Mouse (Mus musculus) E14TG2a.4 (cell line): ENCODE measurements at regions not wholly inside any gene's neighbourhood (a gene's known extent, or its start where the extent isn't known, plus 50 kb on each side); places are given as distances from the start of the nearest gene placed in this dataset.
"Not testable (repeated sequence)": the region's sequence is repeated elsewhere in the genome, so short reads cannot be mapped to it uniquely, and the experiment has no call there.

Source experiments
- H3K27me3 ChIP-seq: 2 replicates; pipeline ENCODE4 v1.6.1; 2014; ENCODE audit warnings: low read length, control low read depth; ENCODE audit not compliant: insufficient read depth
- H3K36me3 ChIP-seq: 2 replicates; pipeline ENCODE4 v1.6.1; 2014; ENCODE audit warnings: low read length, control low read depth; ENCODE audit not compliant: insufficient read depth
- H3K4me1 ChIP-seq: replicated peaks from 2 replicates; pipeline ENCODE4 v1.6.1; 2014; ENCODE audit warnings: low read depth, low read length, control low read depth
- H3K4me3 ChIP-seq: replicated peaks from 2 replicates; pipeline ENCODE4 v1.5.1; 2014; ENCODE audit warnings: mild to moderate bottlenecking, low read length
- H3K9me3 ChIP-seq: 2 replicates; pipeline ENCODE4 v1.6.1; 2014; ENCODE audit warnings: low read length, control low read depth
- CTCF ChIP-seq: conservative IDR thresholded peaks from 2 replicates; pipeline ENCODE4 v1.5.1; 2014; ENCODE audit warnings: low read length
- NANOG ChIP-seq: IDR thresholded peaks from 2 replicates; pipeline ENCODE4 v1.6.1; 2014; ENCODE audit warnings: borderline replicate concordance, low read length, mixed read lengths
- POU5F1 ChIP-seq: IDR thresholded peaks from 2 replicates; pipeline ENCODE4 v1.6.1; 2014; ENCODE audit warnings: low read length, borderline replicate concordance

- Histone ChIP-seq H3K9me3 (no peaks in the 10 kb centered on the region), H3K36me3 (peaks cover 69% of the 10 kb centered on the region), H3K4me3 (no peak overlapping the region), H3K4me1 (peaks cover 19% of the 10 kb centered on the region), H3K27me3 (no peaks in the 10 kb centered on the region)
- TF ChIP-seq POU5F1 = no peak
These were observed 197.0 kb upstream of the Olfr1324 start for GRCm38 (mm10) chrX:50625336-50625735.

GRCm38 (mm10) chrX:50622984-50623455, 194.7 kb upstream of the Olfr1324 start:
- TF ChIP-seq CTCF (peak; percentile 20; the same call in 1 of the 2 replicates), NANOG (no peak), POU5F1 (no peak)
- Histone ChIP-seq H3K36me3 (peaks cover 63% of the 10 kb centered on the region), H3K4me3 (no peak overlapping the region), H3K27me3 (no peaks in the 10 kb centered on the region), H3K9me3 (no peaks in the 10 kb centered on the region), H3K4me1 (peaks cover 24% of the 10 kb centered on the region)

GRCm38 (mm10) chrX:50620909-50621308, 192.6 kb upstream of the Olfr1324 start:
- Histone ChIP-seq H3K4me3 (no peak overlapping the region), H3K36me3 (peaks cover 52% of the 10 kb centered on the region), H3K27me3 (no peaks in the 10 kb centered on the region), H3K4me1 (peaks cover 25% of the 10 kb centered on the region), H3K9me3 (no peaks in the 10 kb centered on the region)
- no peak for TF ChIP-seq POU5F1
- TF ChIP-seq NANOG = no peak
- no peak for TF ChIP-seq CTCF

GRCm38 (mm10) chrX:50619919-50620318, 191.6 kb upstream of the Olfr1324 start:
- Histone ChIP-seq H3K27me3 (no peaks in the 10 kb centered on the region), H3K4me3 (0 out of 2 replicates have a peak overlapping the region, but pooled peaks have one; percentile 35), H3K9me3 (no peaks in the 10 kb centered on the region), H3K36me3 (peaks cover 42% of the 10 kb centered on the region), H3K4me1 (peaks cover 25% of the 10 kb centered on the region)
- peak; percentile 15; the same call in 1 of the 2 replicates for TF ChIP-seq CTCF
- TF ChIP-seq NANOG = no peak

- Histone ChIP-seq H3K4me3 (no peak overlapping the region), H3K27me3 (no peaks in the 10 kb centered on the region), H3K4me1 (peaks cover 25% of the 10 kb centered on the region), H3K9me3 (no peaks in the 10 kb centered on the region), H3K36me3 (peaks cover 34% of the 10 kb centered on the region)
- TF ChIP-seq NANOG = no peak
These were observed 190.6 kb upstream of the Olfr1324 start for GRCm38 (mm10) chrX:50618936-50619335.

GRCm38 (mm10) chrX:50616920-50617319, 188.6 kb upstream of the Olfr1324 start:
- Histone ChIP-seq H3K4me1 (peaks cover 33% of the 10 kb centered on the region), H3K36me3 (peaks cover 47% of the 10 kb centered on the region)
- not testable (repeated sequence) for H3K27me3 ChIP-seq, H3K9me3 ChIP-seq, H3K4me3 ChIP-seq
- TF ChIP-seq CTCF = 0 out of 2 replicates have a peak, but pooled peaks have one; percentile 8

GRCm38 (mm10) chrX:50614874-50615273, 186.6 kb upstream of the Olfr1324 start:
- not testable (repeated sequence) for H3K9me3 ChIP-seq, H3K27me3 ChIP-seq
- Histone ChIP-seq H3K36me3 (peaks cover 58% of the 10 kb centered on the region), H3K4me3 (peak overlapping the region; percentile 46), H3K4me1 (peaks cover 29% of the 10 kb centered on the region)
- peak; percentile 19; the same call in 1 of the 2 replicates for TF ChIP-seq CTCF

- H3K4me3 ChIP-seq = peak overlapping the region; percentile 46
- H3K36me3 ChIP-seq = peaks cover 63% of the 10 kb centered on the region
- not testable (repeated sequence) for H3K9me3 ChIP-seq, H3K27me3 ChIP-seq
- peaks cover 29% of the 10 kb centered on the region for H3K4me1 ChIP-seq
These were observed 186.1 kb upstream of the Olfr1324 start for GRCm38 (mm10) chrX:50614367-50614766.

GRCm38 (mm10) chrX:50611765-50612591, 183.7 kb upstream of the Olfr1324 start:
- Histone ChIP-seq H3K4me3 (no peak overlapping the region), H3K27me3 (no peaks in the 10 kb centered on the region)
- TF ChIP-seq NANOG (no peak), POU5F1 (no peak), CTCF (peak; percentile 20; the same call in 1 of the 2 replicates)

GRCm38 (mm10) chrX:50608141-50608540, 179.8 kb upstream of the Olfr1324 start:
- not testable (repeated sequence) for H3K27me3 ChIP-seq, H3K9me3 ChIP-seq, H3K4me3 ChIP-seq
- Histone ChIP-seq H3K36me3 (peaks cover 62% of the 10 kb centered on the region), H3K4me1 (peaks cover 18% of the 10 kb centered on the region)

More at GRCm38 (mm10) chrX:50611765-50612591, 183.7 kb upstream of the Olfr1324 start:
- Histone ChIP-seq H3K36me3 (peaks cover 62% of the 10 kb centered on the region), H3K4me1 (peaks cover 18% of the 10 kb centered on the region), H3K9me3 (no peaks in the 10 kb centered on the region)
